Mouse (Mus musculus) ES-Bruce4 (cell line): Measurements from ENCODE around the gene Oosp2. TPM values are rescaled to one million over a fixed set of nuclear protein-coding genes. Genes with fewer than 3 reads are reported as not detected.
A peak's percentile ranks its signal among the peaks of the same experiment; 100 is the strongest.

Experiments
- H3K27ac ChIP-seq: 2 replicates; pipeline ENCODE4 v1.5.1; 2012; ENCODE audit warnings: low read length, inconsistent platforms; ENCODE audit not compliant: insufficient read depth
- H3K27me3 ChIP-seq: 2 replicates; pipeline ENCODE4 v1.6.1; 2012; ENCODE audit warnings: mild to moderate bottlenecking, low read length, inconsistent platforms; ENCODE audit not compliant: control insufficient read depth, poor library complexity, insufficient read depth, severe bottlenecking
- H3K36me3 ChIP-seq: 2 replicates; pipeline ENCODE4 v1.6.1; 2012; ENCODE audit warnings: inconsistent platforms, mild to moderate bottlenecking, low read length, moderate library complexity; ENCODE audit not compliant: control insufficient read depth, poor library complexity, insufficient read depth, severe bottlenecking
- H3K4me1 ChIP-seq: one replicate; pipeline ENCODE4 v1.8.1; 2011; ENCODE audit warnings: low read length; ENCODE audit not compliant: control insufficient read depth, insufficient read depth
- H3K4me3 ChIP-seq: 2 replicates; pipeline ENCODE4 v1.5.1; 2011; ENCODE audit warnings: low read depth, mild to moderate bottlenecking, low read length
- H3K9ac ChIP-seq: 2 replicates; pipeline ENCODE4 v1.6.1; 2012; ENCODE audit warnings: low read depth, mild to moderate bottlenecking, inconsistent platforms; ENCODE audit not compliant: poor library complexity, severe bottlenecking
- H3K9me3 ChIP-seq: replicated peaks from 2 replicates; pipeline ENCODE4 v1.6.1; 2012; ENCODE audit warnings: mild to moderate bottlenecking, low read length, inconsistent platforms; ENCODE audit not compliant: control insufficient read depth, poor library complexity, insufficient read depth, severe bottlenecking
- CTCF ChIP-seq: IDR thresholded peaks from one replicate; pipeline ENCODE4 v1.8.1; 2011; ENCODE audit warnings: low read depth, low read length
- EP300 ChIP-seq: IDR thresholded peaks from 2 replicates; pipeline ENCODE4 v1.6.1; 2011; ENCODE audit warnings: low read depth, low read length; ENCODE audit not compliant: insufficient read depth
- POLR2A ChIP-seq: IDR thresholded peaks from one replicate; pipeline ENCODE4 v1.8.1; 2011; ENCODE audit warnings: low read length; ENCODE audit not compliant: insufficient read depth
- polyA plus RNA-seq: library from polyadenylated mRNA; stranded (reverse); fragments of >200 nt; gene quantifications from 2 replicates; pipeline ENCODE4 v1.2.4, GENCODE M21; 2011; ENCODE audit warnings: low read depth; ENCODE audit not compliant: missing spikeins, insufficient read depth, insufficient read length

The Oosp2 gene
- polyA plus RNA-seq, 1 experiment, result not detected

- Histone ChIP-seq H3K9ac (no peak overlapping the region), H3K36me3 (no peaks in the 10 kb centered on the region), H3K4me1 (peaks cover 4% of the 10 kb centered on the region), H3K27me3 (peaks cover 1% of the 10 kb centered on the region; the same call in 1 of the 2 replicates), H3K27ac (no peak overlapping the region), H3K9me3 (no peaks in the 10 kb centered on the region), H3K4me3 (no peak overlapping the region)
- no peak for TF ChIP-seq POLR2A
- no peak for TF ChIP-seq EP300
- TF ChIP-seq CTCF, result no peak
Observed at GRCm38 (mm10) chr19:11614805-11615204, 45.6 kb downstream of the Oosp2 start.

GRCm38 (mm10) chr19:11613776-11614443 lies 46.4 kb downstream of the Oosp2 start:
- peaks cover 1% of the 10 kb centered on the region; the same call in 1 of the 2 replicates for H3K27me3 ChIP-seq
- peaks cover 4% of the 10 kb centered on the region for H3K4me1 ChIP-seq
- H3K36me3 ChIP-seq, result no peaks in the 10 kb centered on the region
- H3K27ac ChIP-seq, result no peak overlapping the region
- no peaks in the 10 kb centered on the region for H3K9me3 ChIP-seq
- no peak overlapping the region for H3K9ac ChIP-seq
- TF ChIP-seq POLR2A (no peak), EP300 (no peak), CTCF (no peak)
- H3K4me3 ChIP-seq, result no peak overlapping the region

GRCm38 (mm10) chr19:11613084-11613483 lies 47.3 kb downstream of the Oosp2 start:
- TF ChIP-seq EP300 (no peak), POLR2A (no peak), CTCF (no peak)
- Histone ChIP-seq H3K4me1 (peaks cover 4% of the 10 kb centered on the region), H3K4me3 (no peak overlapping the region), H3K27ac (no peak overlapping the region), H3K9ac (no peak overlapping the region), H3K9me3 (no peaks in the 10 kb centered on the region), H3K27me3 (peaks cover 1% of the 10 kb centered on the region; the same call in 1 of the 2 replicates), H3K36me3 (no peaks in the 10 kb centered on the region)

GRCm38 (mm10) chr19:11612293-11612692 lies 48.1 kb downstream of the Oosp2 start:
- TF ChIP-seq POLR2A (no peak), CTCF (no peak), EP300 (no peak)
- H3K27me3 ChIP-seq, result peaks cover 1% of the 10 kb centered on the region; the same call in 1 of the 2 replicates
- H3K27ac ChIP-seq, result no peak overlapping the region
- no peaks in the 10 kb centered on the region for H3K36me3 ChIP-seq
- no peak overlapping the region for H3K4me3 ChIP-seq
- no peak overlapping the region for H3K9ac ChIP-seq
- no peaks in the 10 kb centered on the region for H3K9me3 ChIP-seq
- H3K4me1 ChIP-seq, result peaks cover 4% of the 10 kb centered on the region

- Histone ChIP-seq H3K9me3 (no peaks in the 10 kb centered on the region), H3K4me3 (no peak overlapping the region), H3K36me3 (no peaks in the 10 kb centered on the region), H3K27ac (peak overlapping the region; percentile 18; the same call in 1 of the 2 replicates), H3K4me1 (peaks cover 4% of the 10 kb centered on the region), H3K27me3 (peaks cover 1% of the 10 kb centered on the region; the same call in 1 of the 2 replicates), H3K9ac (no peak overlapping the region)
- TF ChIP-seq CTCF, result peak; percentile 35
- no peak for TF ChIP-seq POLR2A
Observed at GRCm38 (mm10) chr19:11611541-11611945, 48.8 kb downstream of the Oosp2 start.

GRCm38 (mm10) chr19:11608172-11608571 lies 52.2 kb downstream of the Oosp2 start:
- Histone ChIP-seq H3K9me3 (no peaks in the 10 kb centered on the region), H3K27me3 (no peaks in the 10 kb centered on the region), H3K4me3 (no peak overlapping the region), H3K4me1 (peaks cover 4% of the 10 kb centered on the region), H3K27ac (no peak overlapping the region), H3K9ac (no peak overlapping the region), H3K36me3 (no peaks in the 10 kb centered on the region)
- TF ChIP-seq CTCF, result peak; percentile 12
- no peak for TF ChIP-seq EP300
- no peak for TF ChIP-seq POLR2A
